Mouse (Mus musculus) G1E (cell line): Measurements from ENCODE around the gene Blnk.

ENCODE experiments used
- CTCF ChIP-seq: IDR thresholded peaks from 2 replicates; pipeline ENCODE4 v1.5.1; 2012; ENCODE audit warnings: low read depth, low read length, inconsistent platforms, mixed read lengths
- GATA2 ChIP-seq: IDR thresholded peaks from 2 replicates; pipeline ENCODE4 v1.6.1; 2012; ENCODE audit warnings: low read depth, low read length, inconsistent platforms, borderline replicate concordance
- TAL1 ChIP-seq: conservative IDR thresholded peaks from 2 replicates; pipeline ENCODE4 v1.6.1; 2012; ENCODE audit warnings: low read depth, low read length, inconsistent platforms, mixed read lengths

- TF ChIP-seq CTCF (no peak), TAL1 (no peak), GATA2 (no peak)
These were observed 2.4 kb upstream of the Blnk start for GRCm38 (mm10) chr19:40996722-40997121.
